Mouse (Mus musculus) CH12.LX (cell line): ENCODE data around the gene Trim71. TPM values are rescaled to one million over a fixed set of nuclear protein-coding genes. Genes with fewer than 3 reads are reported as not detected.

ENCODE experiments used
- DNase-seq: peaks from one replicate; pipeline ENCODE4 v3.0.0-alpha.2; 2013; ENCODE audit errors: extremely low read depth
- H3K27ac ChIP-seq: 2 replicates; pipeline ENCODE4 v1.5.1; 2012; ENCODE audit warnings: low read depth, mild to moderate bottlenecking, control low read depth, moderate library complexity; ENCODE audit not compliant: insufficient read depth
- H3K27me3 ChIP-seq: replicated peaks from 2 replicates; pipeline ENCODE3; 2012; ENCODE audit warnings: inconsistent platforms
- H3K36me3 ChIP-seq, 2 experiments: replicated peaks in 1 of 2; 2 replicates each; pipeline versions ENCODE3 to v1.6.1; 2012; ENCODE audit warnings: inconsistent platforms in 1 of 2, low read length in 1 of 2, mild to moderate bottlenecking in 1 of 2, mixed read lengths in 1 of 2, moderate library complexity in 1 of 2; ENCODE audit not compliant: control insufficient read depth in 1 of 2, insufficient read depth in 1 of 2
- H3K4me1 ChIP-seq, 2 experiments: 2 replicates each; pipeline ENCODE4 v1.6.1; 2012; ENCODE audit warnings: inconsistent platforms in 1 of 2, moderate library complexity in 1 of 2; ENCODE audit not compliant: insufficient read depth in 2 of 2, control insufficient read depth in 1 of 2
- H3K4me2 ChIP-seq: 2 replicates; pipeline ENCODE4 v1.6.1; 2012; ENCODE audit warnings: low read depth, mild to moderate bottlenecking, control low read depth; ENCODE audit not compliant: poor library complexity, insufficient read depth, severe bottlenecking
- H3K4me3 ChIP-seq, 3 experiments: fragments of 150-350 bp in 1 of 3; sonication (generic) in 1 of 3; replicated peaks in 1 of 3; 2 replicates each; pipeline versions ENCODE3 to v1.5.1; 2011 to 2012; ENCODE audit warnings: low read depth in 2 of 3, low read length in 2 of 3, mild to moderate bottlenecking in 2 of 3, moderate library complexity in 2 of 3, control low read depth in 1 of 3, improper control_type of control experiment in 1 of 3, inconsistent platforms in 1 of 3, mixed read lengths in 1 of 3; ENCODE audit not compliant: poor library complexity in 1 of 3
- H3K79me2 ChIP-seq: replicated peaks from 2 replicates; pipeline ENCODE4 v1.6.1; 2012; ENCODE audit warnings: mild to moderate bottlenecking, moderate library complexity; ENCODE audit not compliant: control insufficient read depth, poor library complexity, insufficient read depth, severe bottlenecking; ENCODE audit errors: extremely low read depth
- H3K9ac ChIP-seq: 2 replicates; pipeline ENCODE4 v1.6.1; 2012; ENCODE audit warnings: low read depth, mild to moderate bottlenecking, control low read depth, moderate library complexity; ENCODE audit not compliant: insufficient read depth
- H3K9me3 ChIP-seq: replicated peaks from 2 replicates; pipeline ENCODE3; 2012; ENCODE audit warnings: low read length, inconsistent platforms, mixed read lengths
- BHLHE40 ChIP-seq: IDR thresholded peaks from 2 replicates; pipeline ENCODE4 v1.6.1; 2011; ENCODE audit warnings: mild to moderate bottlenecking, low read depth, low read length, improper control_type of control experiment
- CHD2 ChIP-seq: IDR thresholded peaks from 2 replicates; pipeline ENCODE4 v1.6.1; 2011; ENCODE audit warnings: low read length, improper control_type of control experiment
- ELF1 ChIP-seq: IDR thresholded peaks from 2 replicates; pipeline ENCODE4 v1.6.1; 2014; ENCODE audit warnings: low read depth, mild to moderate bottlenecking, inconsistent platforms, low read length, improper control_type of control experiment
- EP300 ChIP-seq: IDR thresholded peaks from 2 replicates; pipeline ENCODE4 v1.6.1; 2011; ENCODE audit warnings: low read length, improper control_type of control experiment
- ETS1 ChIP-seq: conservative IDR thresholded peaks from 2 replicates; pipeline ENCODE4 v1.6.1; 2012; ENCODE audit warnings: low read depth, mild to moderate bottlenecking, inconsistent platforms, low read length, improper control_type of control experiment, moderate library complexity
- JUND ChIP-seq: conservative IDR thresholded peaks from 2 replicates; pipeline ENCODE4 v1.6.1; 2011; ENCODE audit warnings: low read depth, low read length, improper control_type of control experiment
- KAT2A ChIP-seq: IDR thresholded peaks from 2 replicates; pipeline ENCODE4 v1.6.1; 2012; ENCODE audit warnings: low read length, improper control_type of control experiment, inconsistent platforms; ENCODE audit not compliant: insufficient replicate concordance
- MAFK ChIP-seq: IDR thresholded peaks from 2 replicates; pipeline ENCODE4 v1.6.1; 2011; ENCODE audit warnings: low read length, improper control_type of control experiment; ENCODE audit not compliant: insufficient replicate concordance
- MAX ChIP-seq: IDR thresholded peaks from 2 replicates; pipeline ENCODE4 v1.6.1; 2011; ENCODE audit warnings: low read length, improper control_type of control experiment
- MAZ ChIP-seq: IDR thresholded peaks from 2 replicates; pipeline ENCODE4 v1.6.1; 2012; ENCODE audit warnings: low read depth, mild to moderate bottlenecking, inconsistent platforms, low read length, improper control_type of control experiment, moderate library complexity
- MXI1 ChIP-seq: IDR thresholded peaks from 2 replicates; pipeline ENCODE4 v1.6.1; 2011; ENCODE audit warnings: mild to moderate bottlenecking, low read depth, low read length, improper control_type of control experiment
- MYC ChIP-seq: IDR thresholded peaks from 2 replicates; pipeline ENCODE4 v1.6.1; 2011; ENCODE audit warnings: low read depth, mild to moderate bottlenecking, improper control_type of control experiment, low read length
- NELFE ChIP-seq: IDR thresholded peaks from 2 replicates; pipeline ENCODE4 v1.6.1; 2011; ENCODE audit warnings: low read depth, low read length, improper control_type of control experiment
- POLR2AphosphoS2 ChIP-seq: IDR thresholded peaks from 2 replicates; pipeline ENCODE4 v1.6.1; 2011; ENCODE audit warnings: low read depth, low read length, improper control_type of control experiment
- RAD21 ChIP-seq: IDR thresholded peaks from 2 replicates; pipeline ENCODE4 v1.6.1; 2011; ENCODE audit warnings: low read depth, mild to moderate bottlenecking, low read length, improper control_type of control experiment, moderate library complexity
- SIN3A ChIP-seq: IDR thresholded peaks from 2 replicates; pipeline ENCODE4 v1.6.1; 2012; ENCODE audit warnings: low read length, improper control_type of control experiment, inconsistent platforms
- SMC3 ChIP-seq: IDR thresholded peaks from 2 replicates; pipeline ENCODE4 v1.6.1; 2011; ENCODE audit warnings: low read depth, low read length, improper control_type of control experiment
- TCF12 ChIP-seq: IDR thresholded peaks from 2 replicates; pipeline ENCODE4 v1.6.1; 2014; ENCODE audit warnings: low read depth, mild to moderate bottlenecking, inconsistent platforms, low read length, improper control_type of control experiment
- ZMIZ1 ChIP-seq: IDR thresholded peaks from 2 replicates; pipeline ENCODE4 v1.6.1; 2012; ENCODE audit warnings: low read depth, mild to moderate bottlenecking, inconsistent platforms, low read length, improper control_type of control experiment
- ZNF384 ChIP-seq: IDR thresholded peaks from 2 replicates; pipeline ENCODE4 v1.6.1; 2012; ENCODE audit warnings: low read depth, low read length, improper control_type of control experiment, inconsistent platforms
- dilution Hi-C: fragments of 300-500 bp; cut with MboI; formaldehyde crosslinking; loops from 2 replicates; pipeline ENCODE4 v1.14.3; 2020; ENCODE audit warnings: low sequenced_read_pairs; ENCODE audit not compliant: extremely low pct_unique_long_range_greater_than_20kb, extremely low pct_ligation_motif_present
- in situ Hi-C: fragments of 300-500 bp; cut with MboI; formaldehyde crosslinking; loops from 3 replicates; pipeline ENCODE4 v1.14.3; 2019; ENCODE audit warnings: low sequenced_read_pairs, low pct_ligation_motif_present, low pct_unique_long_range_greater_than_20kb, mixed read lengths
- polyA plus RNA-seq: library from polyadenylated mRNA; unstranded; fragments of >175 nt; gene quantifications from 2 replicates; pipeline ENCODE4 v1.2.1, GENCODE M21; 2012; ENCODE audit warnings: low read depth; ENCODE audit not compliant: insufficient read length
- total RNA-seq, 2 experiments: library from RNA; depleted of rRNA; stranded (reverse); fragments of 300-350 nt in 1 of 2; fragments of >200 nt in 1 of 2; gene quantifications; 2 replicates each; pipeline ENCODE4 v1.2.3; 2012 to 2014

Trim71 gene
- total and polyA plus RNA-seq, 3 experiments = under 0.01 TPM; not detected in 2

DNA sequence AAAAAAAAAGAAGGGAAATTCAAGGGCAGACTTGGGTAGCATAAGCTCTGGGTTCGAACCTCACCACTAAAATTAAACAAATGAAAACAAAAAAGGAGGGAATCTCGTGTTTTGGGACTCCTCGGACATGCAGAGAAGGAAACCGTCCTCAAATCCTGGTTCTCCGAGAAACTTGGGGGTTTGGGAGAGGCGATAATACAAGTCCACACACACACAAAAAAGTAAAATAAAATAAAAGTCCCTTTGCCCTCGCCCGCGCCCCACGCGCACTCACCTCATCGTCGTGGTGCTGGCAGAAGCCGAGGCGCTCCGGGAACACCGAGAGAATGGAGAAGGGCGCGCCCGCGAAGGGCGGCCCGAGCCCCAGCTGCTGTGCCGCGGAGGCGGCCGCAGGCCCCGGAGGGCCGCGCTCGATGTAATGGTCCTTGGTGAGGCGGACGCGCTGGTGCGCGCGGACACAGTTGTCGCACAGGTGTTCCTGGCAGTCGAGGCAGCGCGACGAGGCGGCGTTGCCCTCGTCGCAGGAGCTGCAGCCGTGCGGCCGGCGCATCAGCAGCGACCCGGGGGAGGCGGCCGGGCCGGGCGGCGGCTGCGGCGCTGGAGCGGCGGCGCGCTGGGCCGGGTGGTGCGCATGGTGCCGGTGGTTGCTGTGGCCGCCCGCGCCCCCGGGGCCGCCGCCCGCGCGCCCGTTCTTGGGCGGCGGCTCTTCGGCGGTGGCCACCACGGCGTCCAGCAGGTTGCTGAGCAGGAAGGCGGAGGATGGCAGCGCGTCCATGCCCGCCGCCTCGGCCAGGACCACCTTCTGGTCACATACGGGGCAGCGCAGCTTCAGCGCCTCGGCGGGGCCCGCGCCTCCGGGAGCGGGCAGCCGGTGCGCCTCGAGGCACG lies 1.9 kb downstream of the Trim71 start:
- Histone ChIP-seq H3K9ac (no peak overlapping the region), H3K27me3 (no peaks in the 10 kb centered on the region), H3K4me3 (no peak overlapping the region), H3K9me3 (peaks cover 26% of the 10 kb centered on the region), H3K4me2 (no peak overlapping the region), H3K4me1 (no peaks in the 10 kb centered on the region), H3K27ac (no peak overlapping the region), H3K79me2 (no peaks in the 10 kb centered on the region)
- in situ Hi-C loops (no loop called here), dilution Hi-C loops (no loop called here)
- no peak for DNase-seq
- TF ChIP-seq NELFE (no peak), EP300 (no peak), MYC (no peak), SMC3 (no peak), MXI1 (no peak), TCF12 (no peak), ZMIZ1 (no peak), JUND (no peak), ZNF384 (no peak), ELF1 (no peak), MAX (no peak), KAT2A (no peak), CHD2 (no peak), ETS1 (no peak), RAD21 (no peak), SIN3A (no peak), POLR2AphosphoS2 (no peak), BHLHE40 (no peak), MAFK (no peak), MAZ (no peak)
- TF ChIP-seq, all 38 proteins: peak for 0
- no peaks in the 10 kb centered on the region for H3K36me3 ChIP-seq

DNA sequence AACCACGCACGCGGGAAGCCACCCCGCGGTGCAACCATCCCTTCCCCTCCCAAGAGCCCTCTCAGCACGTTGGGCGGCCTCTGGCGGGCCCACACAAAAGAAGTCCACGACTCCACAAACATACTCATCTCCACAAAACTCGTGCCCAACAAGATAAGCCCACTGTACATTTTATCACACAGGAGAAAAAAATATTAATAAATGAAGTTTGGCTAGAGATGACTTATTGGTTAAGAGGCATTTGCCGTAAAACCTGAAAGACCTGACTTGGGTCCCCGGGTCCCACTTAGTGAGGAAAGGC lies 2.5 kb downstream of the Trim71 start:
- in situ Hi-C loops = no loop called here
- Histone ChIP-seq H3K9me3 (peaks cover 26% of the 10 kb centered on the region), H3K4me1 (no peaks in the 10 kb centered on the region), H3K36me3 (no peaks in the 10 kb centered on the region), H3K79me2 (no peaks in the 10 kb centered on the region), H3K27me3 (no peaks in the 10 kb centered on the region), H3K27ac (no peak overlapping the region), H3K9ac (no peak overlapping the region), H3K4me3 (no peak overlapping the region), H3K4me2 (no peak overlapping the region)
- dilution Hi-C loops = no loop called here
- no peak for DNase-seq
- no peak for TF ChIP-seq TCF12
- no peak for TF ChIP-seq SIN3A
